Mouse (Mus musculus): ENCODE measurements around the gene Six3. TPM values are rescaled to one million over a fixed set of nuclear protein-coding genes. Genes with fewer than 3 reads are reported as not detected.

Six3 gene
- polyA plus RNA-seq (2016; fragmentation: Nextera tagmentation; extraction: Ambion mirVana), result 19.8 and 25.1 TPM in 2 replicates

- WGBS, result under 1% methylated on average over 25 of the region's 30 CpGs
- no peak for ATAC-seq (ENCODE audit: low FRiP score, low read depth)
- Histone ChIP-seq H3K4me1 (peaks cover 35% of the 10 kb centered on the region), H3K9ac (replicated peaks) (peak within 1 kb of the TSS; percentile 41; the same call in 1 of the 2 replicates), H3K9me3 (no peaks in the 10 kb centered on the region), H3K36me3 (no peaks in the 10 kb centered on the region), H3K27ac (replicated peaks) (peak within 1 kb of the TSS; percentile 65), H3K27me3 (peaks cover 100% of the 10 kb centered on the region), H3K4me2 (replicated peaks) (peak within 1 kb of the TSS; percentile 52), H3K4me3 (peak within 1 kb of the TSS; percentile 40)
These were observed at the start of gene Six3 for GRCm38 (mm10) chr17:85613266-85613860. Gene Six3 (plus strand): TSS chr17:85613608.

- H3K9ac ChIP-seq (replicated peaks), result no peak overlapping the region
- H3K27me3 ChIP-seq, result no peaks in the 10 kb centered on the region
- peaks cover 7% of the 10 kb centered on the region for H3K9me3 ChIP-seq
- H3K4me2 ChIP-seq (replicated peaks), result no peak overlapping the region
- H3K27ac ChIP-seq (replicated peaks), result no peak overlapping the region
- 82% methylated on average over 7 of the region's 7 CpGs for WGBS
- H3K36me3 ChIP-seq, result no peaks in the 10 kb centered on the region
- no peaks in the 10 kb centered on the region for H3K4me1 ChIP-seq
- no peak for ATAC-seq (ENCODE audit: low FRiP score, low read depth)
- no peak overlapping the region for H3K4me3 ChIP-seq
These were observed 49.3 kb upstream of the Six3 start for GRCm38 (mm10) chr17:85564107-85564506.

GRCm38 (mm10) chr17:85574023-85574422 is 39.4 kb upstream of the Six3 start:
- Histone ChIP-seq H3K9ac (replicated peaks) (no peak overlapping the region), H3K4me3 (no peak overlapping the region), H3K9me3 (no peaks in the 10 kb centered on the region), H3K36me3 (no peaks in the 10 kb centered on the region), H3K4me2 (replicated peaks) (no peak overlapping the region), H3K27ac (replicated peaks) (no peak overlapping the region), H3K4me1 (no peaks in the 10 kb centered on the region), H3K27me3 (0 out of 2 replicates have a peak, but pooled peaks cover 13% of the 10 kb centered on the region)
- no peak for ATAC-seq (ENCODE audit: low FRiP score, low read depth)
- 94% methylated on average over 3 of the region's 3 CpGs for WGBS

- ATAC-seq (ENCODE audit: low FRiP score, low read depth), result no peak
- WGBS, result 74% methylated on average over 5 of the region's 5 CpGs
- no peaks in the 10 kb centered on the region for H3K36me3 ChIP-seq
- no peak overlapping the region for H3K27ac ChIP-seq (replicated peaks)
- no peak overlapping the region for H3K4me3 ChIP-seq
- H3K4me2 ChIP-seq (replicated peaks), result no peak overlapping the region
- H3K9me3 ChIP-seq, result no peaks in the 10 kb centered on the region
- H3K9ac ChIP-seq (replicated peaks), result no peak overlapping the region
- H3K27me3 ChIP-seq, result 0 out of 2 replicates have a peak, but pooled peaks cover 12% of the 10 kb centered on the region
- no peaks in the 10 kb centered on the region for H3K4me1 ChIP-seq
These were observed 35.1 kb upstream of the Six3 start for GRCm38 (mm10) chr17:85578290-85578689.

- H3K4me3 ChIP-seq, result no peak overlapping the region
- no peak for ATAC-seq (ENCODE audit: low FRiP score, low read depth)
- 85% methylated on average over 10 of the region's 10 CpGs for WGBS
These were observed 34.1 kb upstream of the Six3 start for GRCm38 (mm10) chr17:85579350-85579749.

GRCm38 (mm10) chr17:85580221-85580620 is 33.2 kb upstream of the Six3 start:
- Histone ChIP-seq H3K9ac (replicated peaks) (no peak overlapping the region), H3K9me3 (no peaks in the 10 kb centered on the region), H3K4me3 (no peak overlapping the region), H3K27me3 (0 out of 2 replicates have a peak, but pooled peaks cover 12% of the 10 kb centered on the region), H3K27ac (replicated peaks) (no peak overlapping the region), H3K4me2 (replicated peaks) (no peak overlapping the region), H3K4me1 (0 out of 2 replicates have a peak, but pooled peaks cover 3% of the 10 kb centered on the region), H3K36me3 (no peaks in the 10 kb centered on the region)
- no peak for ATAC-seq (ENCODE audit: low FRiP score, low read depth)
- 90% methylated on average over 6 of the region's 6 CpGs for WGBS

More at GRCm38 (mm10) chr17:85579350-85579749, 34.1 kb upstream of the Six3 start:
- H3K27me3 ChIP-seq, result 0 out of 2 replicates have a peak, but pooled peaks cover 12% of the 10 kb centered on the region
- no peaks in the 10 kb centered on the region for H3K36me3 ChIP-seq
- no peaks in the 10 kb centered on the region for H3K4me1 ChIP-seq
- H3K4me2 ChIP-seq (replicated peaks), result no peak overlapping the region
- H3K9me3 ChIP-seq, result no peaks in the 10 kb centered on the region
- no peak overlapping the region for H3K9ac ChIP-seq (replicated peaks)
- no peak overlapping the region for H3K27ac ChIP-seq (replicated peaks)

- Histone ChIP-seq H3K27me3 (0 out of 2 replicates have a peak, but pooled peaks cover 5% of the 10 kb centered on the region), H3K4me1 (0 out of 2 replicates have a peak, but pooled peaks cover 3% of the 10 kb centered on the region), H3K4me2 (replicated peaks) (no peak overlapping the region), H3K9ac (replicated peaks) (no peak overlapping the region), H3K9me3 (no peaks in the 10 kb centered on the region), H3K4me3 (no peak overlapping the region), H3K27ac (replicated peaks) (no peak overlapping the region), H3K36me3 (no peaks in the 10 kb centered on the region)
- 91% methylated on average over 4 of the region's 4 CpGs for WGBS
- ATAC-seq (ENCODE audit: low FRiP score, low read depth), result no peak
These were observed 29.2 kb upstream of the Six3 start for GRCm38 (mm10) chr17:85584170-85584569.

GRCm38 (mm10) chr17:85584573-85584972 is 28.8 kb upstream of the Six3 start:
- no peaks in the 10 kb centered on the region for H3K36me3 ChIP-seq
- H3K27ac ChIP-seq (replicated peaks), result peak overlapping the region; percentile 31
- no peak overlapping the region for H3K4me2 ChIP-seq (replicated peaks)
- H3K9me3 ChIP-seq, result no peaks in the 10 kb centered on the region
- no peak overlapping the region for H3K4me3 ChIP-seq
- ATAC-seq (ENCODE audit: low FRiP score, low read depth), result no peak
- H3K27me3 ChIP-seq, result 0 out of 2 replicates have a peak, but pooled peaks cover 5% of the 10 kb centered on the region
- H3K9ac ChIP-seq (replicated peaks), result no peak overlapping the region
- H3K4me1 ChIP-seq, result 0 out of 2 replicates have a peak, but pooled peaks cover 3% of the 10 kb centered on the region
- 60% methylated on average over 7 of the region's 7 CpGs for WGBS

- no peaks in the 10 kb centered on the region for H3K9me3 ChIP-seq
- H3K4me3 ChIP-seq, result no peak overlapping the region
- H3K27me3 ChIP-seq, result 0 out of 2 replicates have a peak, but pooled peaks cover 5% of the 10 kb centered on the region
- no peak overlapping the region for H3K27ac ChIP-seq (replicated peaks)
- 88% methylated on average over 5 of the region's 5 CpGs for WGBS
- no peak overlapping the region for H3K4me2 ChIP-seq (replicated peaks)
- no peaks in the 10 kb centered on the region for H3K36me3 ChIP-seq
- 0 out of 2 replicates have a peak, but pooled peaks cover 3% of the 10 kb centered on the region for H3K4me1 ChIP-seq
- H3K9ac ChIP-seq (replicated peaks), result no peak overlapping the region
- no peak for ATAC-seq (ENCODE audit: low FRiP score, low read depth)
These were observed 27.6 kb upstream of the Six3 start for GRCm38 (mm10) chr17:85585779-85586178.

GRCm38 (mm10) chr17:85591976-85592375 is 21.4 kb upstream of the Six3 start:
- H3K27ac ChIP-seq (replicated peaks), result no peak overlapping the region
- no peaks in the 10 kb centered on the region for H3K9me3 ChIP-seq
- no peak overlapping the region for H3K9ac ChIP-seq (replicated peaks)
- H3K4me2 ChIP-seq (replicated peaks), result no peak overlapping the region
- 73% methylated on average over 6 of the region's 6 CpGs for WGBS
- ATAC-seq (ENCODE audit: low FRiP score, low read depth), result no peak
- no peaks in the 10 kb centered on the region for H3K4me1 ChIP-seq
- peaks cover 10% of the 10 kb centered on the region for H3K27me3 ChIP-seq
- no peaks in the 10 kb centered on the region for H3K36me3 ChIP-seq
- H3K4me3 ChIP-seq, result no peak overlapping the region

- no peak overlapping the region for H3K4me3 ChIP-seq
- no peak overlapping the region for H3K9ac ChIP-seq (replicated peaks)
- H3K27me3 ChIP-seq, result peaks cover 40% of the 10 kb centered on the region
- H3K36me3 ChIP-seq, result no peaks in the 10 kb centered on the region
- H3K4me1 ChIP-seq, result no peaks in the 10 kb centered on the region
- no peak for ATAC-seq (ENCODE audit: low FRiP score, low read depth)
- H3K27ac ChIP-seq (replicated peaks), result no peak overlapping the region
- WGBS, result 76% methylated on average over 10 of the region's 10 CpGs
- H3K4me2 ChIP-seq (replicated peaks), result no peak overlapping the region
- H3K9me3 ChIP-seq, result no peaks in the 10 kb centered on the region
These were observed 17.6 kb upstream of the Six3 start for GRCm38 (mm10) chr17:85595853-85596252.

- H3K9ac ChIP-seq (replicated peaks), result no peak overlapping the region
- H3K36me3 ChIP-seq, result no peaks in the 10 kb centered on the region
- H3K4me3 ChIP-seq, result no peak overlapping the region
- 53% methylated on average over 6 of the region's 6 CpGs for WGBS
- no peaks in the 10 kb centered on the region for H3K9me3 ChIP-seq
- no peak for ATAC-seq (ENCODE audit: low FRiP score, low read depth)
- H3K27ac ChIP-seq (replicated peaks), result no peak overlapping the region
- H3K27me3 ChIP-seq, result peaks cover 46% of the 10 kb centered on the region
- H3K4me1 ChIP-seq, result no peaks in the 10 kb centered on the region
- H3K4me2 ChIP-seq (replicated peaks), result no peak overlapping the region
These were observed 17.0 kb upstream of the Six3 start for GRCm38 (mm10) chr17:85596341-85596890.

Data from midbrain, embryonic 12.5 days (tissue).